Mouse (Mus musculus): ENCODE results near the gene Aire. TPM values are rescaled to one million over a fixed set of nuclear protein-coding genes. Genes with fewer than 3 reads are reported as not detected.
"Not testable (repeated sequence)": the region's sequence is repeated elsewhere in the genome, so short reads cannot be mapped to it uniquely, and the experiment has no call there.

Gene Aire
- total and polyA plus RNA-seq, 2 experiments from 2014 or later: 0.05 to 0.99 TPM

DNA sequence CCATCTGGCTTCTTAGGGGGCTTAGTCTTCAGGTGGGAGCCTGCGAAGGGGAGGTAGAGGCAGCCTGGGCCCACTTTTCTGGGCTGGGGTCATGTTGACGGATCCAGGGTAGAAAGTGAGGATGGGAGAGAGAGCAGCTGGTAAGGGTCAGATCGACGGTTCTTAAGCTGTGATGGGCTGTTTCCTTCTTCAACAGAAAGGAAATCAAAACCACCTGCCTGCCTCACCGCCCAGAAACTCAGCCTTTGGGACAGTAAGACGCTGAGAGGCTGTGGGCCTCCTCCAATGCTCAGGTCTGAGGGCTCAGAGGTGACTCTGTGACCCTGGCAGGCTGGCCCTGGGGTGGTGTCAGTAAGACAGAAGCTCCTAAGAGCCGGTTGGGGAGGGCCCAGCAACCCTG, 1.3 kb downstream of the Aire start:
- Histone ChIP-seq H3K36me3 (ENCODE audit: insufficient read depth, low read length) (no peaks in the 10 kb centered on the region), H3K4me3 (ENCODE audit: low read length) (no peak overlapping the region), H3K4me2 (ENCODE audit: low read depth, low read length) (no peak overlapping the region), H3K4me1 (ENCODE audit: insufficient read depth, low read length) (0 out of 2 replicates have a peak, but pooled peaks cover 6% of the 10 kb centered on the region), H3K27me3 (ENCODE audit: insufficient read depth, low read length) (no peaks in the 10 kb centered on the region), H3K9me3 (ENCODE audit: low read length) (no peaks in the 10 kb centered on the region), H3K9ac (replicated peaks; ENCODE audit: low read length) (no peak overlapping the region), H3K27ac (no peak overlapping the region)
- WGBS: 83% methylated on average over 7 of the region's 7 CpGs
- no peak for TF ChIP-seq CTCF (IDR thresholded peaks at IDR 0.05; ENCODE audit: low read depth)
- DNase-seq (ENCODE audit: low spot score) (no peak), ATAC-seq (no peak)

DNA sequence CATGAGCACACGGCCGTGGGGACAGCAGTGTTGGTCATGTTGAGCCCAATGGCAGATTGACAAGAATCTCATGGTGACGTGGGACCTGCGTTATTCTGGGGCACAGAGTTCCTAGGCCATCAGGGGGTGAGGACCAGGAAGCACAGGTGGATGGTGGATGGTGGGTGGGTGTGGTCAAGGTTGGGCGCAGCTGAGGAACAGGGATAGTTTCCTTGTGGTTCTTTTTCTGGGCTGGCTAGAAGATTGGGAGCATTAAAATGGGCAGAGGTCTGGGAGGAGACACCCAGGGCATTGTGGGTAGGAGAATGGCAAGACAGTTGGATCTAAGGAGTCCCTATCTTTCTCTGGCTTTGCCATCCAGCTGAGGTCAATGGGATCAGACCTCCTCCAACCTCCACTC, 1.8 kb downstream of the Aire start, which contains the start of gene Dnmt3l:
TSS of gene Dnmt3l (plus strand) at position 301 of the 400 bp plus-strand sequence.
- TF ChIP-seq CTCF (IDR thresholded peaks at IDR 0.05; ENCODE audit: low read depth): no peak
- no peaks in the 10 kb centered on the region for H3K36me3 ChIP-seq (ENCODE audit: insufficient read depth, low read length)
- no peak for ATAC-seq

DNA sequence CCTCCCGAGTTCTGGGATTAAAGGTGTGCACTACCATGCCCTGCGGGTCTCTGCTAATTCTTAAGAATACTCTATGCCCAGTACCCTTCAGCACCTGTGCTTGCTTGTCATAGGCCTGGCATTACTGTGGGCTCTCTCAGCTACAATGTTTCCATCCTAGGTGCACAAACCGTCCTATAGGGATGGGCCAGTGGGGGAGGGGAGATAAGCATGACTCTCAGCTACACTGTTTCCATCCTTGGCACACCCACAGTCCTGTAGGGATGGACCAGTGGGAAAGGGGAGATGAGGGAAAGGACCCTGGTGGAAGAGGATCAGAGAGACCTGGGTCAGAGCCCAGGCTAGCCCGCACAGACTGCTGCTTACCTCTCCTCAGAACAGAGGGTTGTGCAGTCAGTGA, 6.3 kb downstream of the Aire start:
- Histone ChIP-seq H3K4me2 (ENCODE audit: low read depth, low read length) (no peak overlapping the region), H3K9ac (replicated peaks; ENCODE audit: low read length) (no peak overlapping the region), H3K9me3 (ENCODE audit: low read length) (no peaks in the 10 kb centered on the region), H3K4me3 (ENCODE audit: low read length) (no peak overlapping the region), H3K36me3 (ENCODE audit: insufficient read depth, low read length) (no peaks in the 10 kb centered on the region), H3K27me3 (ENCODE audit: insufficient read depth, low read length) (no peaks in the 10 kb centered on the region), H3K27ac (no peak overlapping the region), H3K4me1 (ENCODE audit: insufficient read depth, low read length) (no peaks in the 10 kb centered on the region)
- no peak for TF ChIP-seq CTCF (IDR thresholded peaks at IDR 0.05; ENCODE audit: low read depth)
- ATAC-seq (no peak), DNase-seq (ENCODE audit: low spot score) (no peak)
- WGBS: 89% methylated on average over 4 of the region's 4 CpGs

More for the DNA sequence above, 1.8 kb downstream of the Aire start, which contains the start of gene Dnmt3l:
- H3K4me3 ChIP-seq (ENCODE audit: low read length): no peak within 1 kb of the TSS
- H3K27ac ChIP-seq: no peak within 1 kb of the TSS
- H3K27me3 ChIP-seq (ENCODE audit: insufficient read depth, low read length): no peaks in the 10 kb centered on the region
- no peak within 1 kb of the TSS for H3K9ac ChIP-seq (replicated peaks; ENCODE audit: low read length)
- H3K4me1 ChIP-seq (ENCODE audit: insufficient read depth, low read length): 0 out of 2 replicates have a peak, but pooled peaks cover 6% of the 10 kb centered on the region
- no peaks in the 10 kb centered on the region for H3K9me3 ChIP-seq (ENCODE audit: low read length)
- no peak for DNase-seq (ENCODE audit: low spot score)
- no peak within 1 kb of the TSS for H3K4me2 ChIP-seq (ENCODE audit: low read depth, low read length)
- WGBS: 86% methylated on average over 5 of the region's 5 CpGs

DNA sequence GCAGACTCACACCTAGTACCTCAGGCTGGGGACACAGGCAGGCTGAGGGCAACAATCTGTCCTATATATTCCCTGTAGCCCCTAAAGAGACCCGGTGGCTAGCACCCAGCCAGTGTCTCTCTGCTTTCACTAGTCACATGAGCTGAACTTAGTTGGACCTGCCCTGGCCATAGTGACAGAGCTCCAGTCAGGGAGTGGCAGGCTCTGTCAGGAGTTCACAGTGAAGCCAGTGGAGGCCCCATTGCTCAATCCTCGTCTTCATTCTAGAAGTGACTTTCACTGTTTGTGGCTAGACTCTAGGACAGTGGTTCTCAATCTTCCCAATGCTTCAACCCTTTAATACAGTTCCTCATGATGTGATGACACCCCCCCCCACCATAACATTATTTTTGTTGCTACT, 11.4 kb downstream of the Aire start:
- DNase-seq (ENCODE audit: low spot score) (no peak), ATAC-seq (no peak)
- Histone ChIP-seq H3K36me3 (ENCODE audit: insufficient read depth, low read length) (no peaks in the 10 kb centered on the region), H3K9ac (replicated peaks; ENCODE audit: low read length) (no peak overlapping the region), H3K27ac (no peak overlapping the region), H3K4me1 (ENCODE audit: insufficient read depth, low read length) (no peaks in the 10 kb centered on the region), H3K9me3 (ENCODE audit: low read length) (no peaks in the 10 kb centered on the region), H3K4me2 (ENCODE audit: low read depth, low read length) (no peak overlapping the region), H3K4me3 (ENCODE audit: low read length) (no peak overlapping the region), H3K27me3 (ENCODE audit: insufficient read depth, low read length) (no peaks in the 10 kb centered on the region)
- TF ChIP-seq CTCF (IDR thresholded peaks at IDR 0.05; ENCODE audit: low read depth): no peak
- WGBS: 81% methylated on average over 2 of the region's 2 CpGs

DNA sequence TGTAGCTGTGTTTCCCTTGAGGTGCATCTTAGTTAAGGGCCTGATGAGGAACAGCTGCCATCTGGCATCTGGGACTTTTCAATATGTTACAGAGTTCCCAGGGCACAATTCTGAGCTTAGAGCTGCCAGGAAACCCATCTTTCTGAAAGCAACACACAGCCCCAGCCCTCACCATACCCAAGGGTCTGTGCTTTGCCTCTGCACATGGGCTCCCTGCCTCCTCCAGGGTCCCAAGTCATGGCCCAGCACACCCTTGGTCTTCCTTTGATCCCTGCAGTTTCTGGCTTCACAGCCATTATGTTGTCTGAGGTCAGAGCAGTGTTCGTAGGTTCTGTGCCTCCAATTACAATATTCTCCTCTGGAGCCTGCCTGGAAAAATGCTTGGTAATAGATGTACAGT, 14.3 kb downstream of the Aire start:
- 91% methylated on average over 1 of the region's 1 CpGs for WGBS

DNA sequence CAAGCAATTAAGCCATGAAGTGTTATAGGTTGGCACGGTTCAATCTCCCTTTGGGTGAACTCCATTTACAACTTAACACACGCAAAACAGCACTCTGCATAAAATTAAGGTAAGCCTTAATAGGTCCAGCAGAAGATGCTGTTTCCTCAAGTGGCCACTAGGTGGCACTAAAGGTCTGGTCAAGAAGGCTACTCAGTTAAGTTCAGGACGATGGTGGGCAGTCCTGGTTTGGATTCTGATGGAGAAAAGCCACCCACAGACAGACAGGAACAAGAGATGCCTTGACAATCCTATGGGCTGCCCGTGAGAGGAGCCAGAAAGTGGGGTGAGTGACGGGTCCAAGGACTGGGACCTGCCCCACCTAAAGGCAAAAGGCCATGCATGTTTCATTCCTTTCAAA, 15.3 kb downstream of the Aire start:
- Histone ChIP-seq H3K27ac (no peak overlapping the region), H3K4me3 (ENCODE audit: low read length) (no peak overlapping the region), H3K4me1 (ENCODE audit: insufficient read depth, low read length) (no peaks in the 10 kb centered on the region), H3K9me3 (ENCODE audit: low read length) (no peaks in the 10 kb centered on the region), H3K36me3 (ENCODE audit: insufficient read depth, low read length) (no peaks in the 10 kb centered on the region), H3K9ac (replicated peaks; ENCODE audit: low read length) (no peak overlapping the region), H3K4me2 (ENCODE audit: low read depth, low read length) (no peak overlapping the region), H3K27me3 (ENCODE audit: insufficient read depth, low read length) (no peaks in the 10 kb centered on the region)
- 5% methylated on average over 5 of the region's 5 CpGs for WGBS
- peak; percentile 83 for ATAC-seq
- DNase-seq (ENCODE audit: low spot score): peak; percentile 92
- TF ChIP-seq CTCF (IDR thresholded peaks at IDR 0.05; ENCODE audit: low read depth): peak; percentile 98

More for the DNA sequence above, 14.3 kb downstream of the Aire start:
- Histone ChIP-seq H3K4me1 (ENCODE audit: insufficient read depth, low read length) (no peaks in the 10 kb centered on the region), H3K27me3 (ENCODE audit: insufficient read depth, low read length) (no peaks in the 10 kb centered on the region), H3K9ac (replicated peaks; ENCODE audit: low read length) (no peak overlapping the region), H3K27ac (no peak overlapping the region), H3K4me2 (ENCODE audit: low read depth, low read length) (no peak overlapping the region), H3K36me3 (ENCODE audit: insufficient read depth, low read length) (no peaks in the 10 kb centered on the region), H3K4me3 (ENCODE audit: low read length) (no peak overlapping the region), H3K9me3 (ENCODE audit: low read length) (no peaks in the 10 kb centered on the region)
- DNase-seq (ENCODE audit: low spot score) (no peak), ATAC-seq (no peak)
- no peak for TF ChIP-seq CTCF (IDR thresholded peaks at IDR 0.05; ENCODE audit: low read depth)

DNA sequence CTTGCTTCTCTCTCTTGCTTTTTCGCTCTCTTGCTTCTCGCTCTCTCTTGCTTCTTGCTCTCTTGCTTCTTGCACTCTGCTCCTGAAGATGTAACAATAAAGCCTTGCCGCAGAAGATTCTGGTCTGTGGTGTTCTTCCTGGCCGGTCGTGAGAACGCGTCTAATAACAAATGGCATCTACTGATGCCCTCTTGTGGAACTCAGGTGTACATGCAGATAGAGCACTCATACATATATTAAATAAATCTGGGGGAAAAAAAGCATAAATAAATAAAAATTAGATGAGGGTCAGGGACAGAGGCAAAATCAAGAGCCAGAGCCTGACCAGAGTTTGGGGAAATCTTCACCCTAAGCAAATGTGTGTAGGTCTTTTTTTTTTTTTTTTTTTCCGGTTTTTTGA, 18.0 kb downstream of the Aire start:
- ATAC-seq; H3K4me1 ChIP-seq (ENCODE audit: insufficient read depth, low read length); H3K9ac ChIP-seq (replicated peaks; ENCODE audit: low read length); H3K9me3 ChIP-seq (ENCODE audit: low read length); H3K36me3 ChIP-seq (ENCODE audit: insufficient read depth, low read length); H3K4me2 ChIP-seq (ENCODE audit: low read depth, low read length); H3K4me3 ChIP-seq (ENCODE audit: low read length); H3K27me3 ChIP-seq (ENCODE audit: insufficient read depth, low read length); H3K27ac ChIP-seq: not testable (repeated sequence)
- WGBS: 63% methylated on average over 6 of the region's 8 CpGs
- peak; percentile 23 for DNase-seq (ENCODE audit: low spot score)
- peak; percentile 50 for TF ChIP-seq CTCF (IDR thresholded peaks at IDR 0.05; ENCODE audit: low read depth)

DNA sequence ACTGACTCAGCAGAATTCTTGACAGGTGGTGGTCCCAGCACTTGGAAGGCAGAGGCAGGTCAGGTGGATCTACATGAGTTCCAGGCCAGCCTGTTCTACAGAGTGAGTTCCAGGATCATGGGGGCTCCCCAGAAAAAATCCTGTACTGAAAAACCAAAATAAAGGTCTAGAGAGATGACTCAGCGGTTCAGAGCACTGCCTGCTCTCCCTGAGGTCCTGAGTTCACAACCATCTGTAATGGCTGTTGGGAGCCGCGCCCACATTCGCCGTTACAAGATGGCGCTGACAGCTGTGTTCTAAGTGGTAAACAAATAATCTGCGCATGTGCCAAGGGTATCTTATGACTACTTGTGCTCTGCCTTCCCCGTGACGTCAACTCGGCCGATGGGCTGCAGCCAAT, 23.4 kb downstream of the Aire start:
- ATAC-seq; H3K4me3 ChIP-seq (ENCODE audit: low read length); H3K27ac ChIP-seq; H3K36me3 ChIP-seq (ENCODE audit: insufficient read depth, low read length); H3K4me2 ChIP-seq (ENCODE audit: low read depth, low read length); H3K4me1 ChIP-seq (ENCODE audit: insufficient read depth, low read length); H3K9ac ChIP-seq (replicated peaks; ENCODE audit: low read length); H3K9me3 ChIP-seq (ENCODE audit: low read length); H3K27me3 ChIP-seq (ENCODE audit: insufficient read depth, low read length); DNase-seq (ENCODE audit: low spot score): not testable (repeated sequence)
- 97% methylated on average over 6 of the region's 11 CpGs for WGBS
